Mouse (Mus musculus) small intestine, adult 2 months (tissue): ENCODE measurements at regions not wholly inside any gene's neighbourhood (a gene's known extent, or its start where the extent isn't known, plus 50 kb on each side); places are given as distances from the start of the nearest gene placed in this dataset.

Source experiments
- H3K27ac ChIP-seq: fragments of 200-500 bp; 2 replicates; pipeline ENCODE4 v1.5.1; 2012; ENCODE audit warnings: low read depth, low read length, control low read depth, inconsistent platforms; ENCODE audit not compliant: insufficient read depth
- H3K27me3 ChIP-seq: fragments of 200-500 bp; 2 replicates; pipeline ENCODE4 v1.6.1; 2012; ENCODE audit warnings: mild to moderate bottlenecking, moderate library complexity, low read length, inconsistent platforms; ENCODE audit not compliant: control insufficient read depth, insufficient read depth
- H3K36me3 ChIP-seq: fragments of 200-500 bp; 2 replicates; pipeline ENCODE4 v1.6.1; 2012; ENCODE audit warnings: mild to moderate bottlenecking, low read length, control low read depth, inconsistent platforms; ENCODE audit not compliant: control insufficient read depth, insufficient read depth
- H3K4me1 ChIP-seq: fragments of 200-500 bp; 2 replicates; pipeline ENCODE4 v1.6.1; 2012; ENCODE audit warnings: low read length, inconsistent platforms, mixed read lengths; ENCODE audit not compliant: control insufficient read depth, insufficient read depth, insufficient read length
- H3K4me3 ChIP-seq: fragments of 200-500 bp; 2 replicates; pipeline ENCODE4 v1.5.1; 2012; ENCODE audit warnings: low read depth, mild to moderate bottlenecking, control low read depth, inconsistent platforms, low read length, moderate library complexity
- CTCF ChIP-seq: fragments of 200-500 bp; IDR thresholded peaks from 2 replicates; pipeline ENCODE4 v1.5.1; 2012; ENCODE audit warnings: low read depth, mild to moderate bottlenecking, control low read depth, inconsistent platforms, low read length, moderate library complexity, mixed read lengths; ENCODE audit not compliant: insufficient replicate concordance, insufficient read length; ENCODE audit errors: extremely low read depth
- POLR2A ChIP-seq: fragments of 200-500 bp; IDR thresholded peaks from 2 replicates; pipeline ENCODE4 v1.6.1; 2012; ENCODE audit warnings: low read depth, mild to moderate bottlenecking, control low read depth, inconsistent platforms, low read length, moderate library complexity
- WGBS: fragments of 180-500 bp; shearing (Covaris S2); methylation state at CpG from one replicate; pipeline ENCODE4 v1.1.7; 2018; 5-methylcytosine and 5-hydroxymethylcytosine counted together

- 35% methylated on average over 3 of the region's 3 CpGs for WGBS
- no peaks in the 10 kb centered on the region for H3K4me1 ChIP-seq
- TF ChIP-seq POLR2A (no peak), CTCF (no peak)
- H3K27ac ChIP-seq = no peak overlapping the region
- H3K36me3 ChIP-seq = no peaks in the 10 kb centered on the region
- no peaks in the 10 kb centered on the region for H3K27me3 ChIP-seq
- no peak overlapping the region for H3K4me3 ChIP-seq
These were observed 322.2 kb downstream of the Tshz3 start for GRCm38 (mm10) chr7:37020078-37020477.

- Histone ChIP-seq H3K4me1 (no peaks in the 10 kb centered on the region), H3K4me3 (no peak overlapping the region), H3K36me3 (no peaks in the 10 kb centered on the region), H3K27ac (no peak overlapping the region), H3K27me3 (no peaks in the 10 kb centered on the region)
- TF ChIP-seq CTCF (no peak), POLR2A (no peak)
- WGBS = 84% methylated on average over 7 of the region's 7 CpGs
These were observed 326.6 kb downstream of the Tshz3 start for GRCm38 (mm10) chr7:37024501-37025025.

DNA sequence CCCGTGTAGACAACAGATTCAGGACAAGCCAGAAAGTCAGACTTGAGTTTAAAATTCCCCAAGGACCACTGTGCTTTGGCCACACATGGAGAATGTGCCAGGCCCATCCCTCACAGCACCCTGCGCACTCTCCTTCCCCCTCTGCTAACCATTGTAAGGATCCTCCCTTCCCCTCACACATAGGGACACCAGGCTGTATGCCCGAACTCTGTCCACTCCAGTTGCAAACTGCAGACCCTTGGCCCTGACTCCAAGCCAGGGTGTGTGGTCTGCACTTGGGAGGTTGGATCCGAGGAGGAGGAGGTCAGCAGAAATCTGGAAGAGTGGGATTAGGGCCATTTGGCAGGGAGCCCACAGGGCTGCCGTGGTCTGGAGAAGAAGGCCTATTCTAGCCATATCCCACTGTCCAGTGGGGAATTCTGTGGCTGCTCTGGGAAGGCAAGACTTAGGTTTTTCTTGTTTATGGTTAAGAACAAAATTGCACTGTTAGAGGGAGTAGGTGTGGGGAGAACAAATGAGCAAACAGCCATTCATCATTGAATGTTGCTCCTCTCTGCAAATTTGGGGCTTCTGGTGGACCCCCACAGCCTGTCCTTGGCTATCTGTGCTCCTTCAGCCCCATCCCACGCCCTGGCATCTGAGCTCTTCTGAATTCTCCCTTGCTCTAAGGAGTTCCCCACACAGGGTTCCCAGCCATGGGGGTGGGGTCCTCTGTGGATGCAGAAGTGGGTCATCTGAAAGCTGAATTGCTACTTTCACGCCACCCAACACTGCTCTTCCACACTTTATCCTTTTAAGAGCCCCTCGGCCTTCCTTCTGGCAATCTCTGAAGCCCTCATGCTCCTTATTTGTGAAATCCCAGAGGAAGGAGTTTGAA lies 366.9 kb downstream of the Tshz3 start:
- 59% methylated on average over 8 of the region's 8 CpGs for WGBS
- H3K4me3 ChIP-seq = no peak overlapping the region
- TF ChIP-seq POLR2A (no peak), CTCF (no peak)
- H3K36me3 ChIP-seq = no peaks in the 10 kb centered on the region
- no peak overlapping the region for H3K27ac ChIP-seq
- H3K4me1 ChIP-seq = no peaks in the 10 kb centered on the region
- no peaks in the 10 kb centered on the region for H3K27me3 ChIP-seq

DNA sequence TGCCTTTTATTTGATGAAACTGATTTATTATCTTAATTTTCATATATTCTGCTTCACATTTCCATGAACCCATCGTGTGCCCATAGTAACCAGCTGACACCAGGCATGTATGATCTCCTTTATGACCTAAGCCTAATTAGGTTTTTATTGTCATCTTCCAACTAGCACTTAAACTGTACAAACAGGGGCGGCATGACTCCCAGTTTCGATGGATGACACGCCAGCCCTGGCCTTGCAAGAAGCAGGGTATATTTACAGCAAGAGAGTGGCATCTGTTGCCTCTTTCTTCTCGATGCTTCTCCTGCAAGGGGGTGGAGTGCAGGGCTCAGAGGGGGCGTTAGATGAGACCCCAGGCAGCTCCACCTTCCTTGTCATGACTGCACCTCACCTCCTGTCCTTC lies 379.8 kb downstream of the Tshz3 start:
- WGBS = 48% methylated on average over 6 of the region's 6 CpGs
- H3K4me3 ChIP-seq = no peak overlapping the region
- no peaks in the 10 kb centered on the region for H3K36me3 ChIP-seq
- no peaks in the 10 kb centered on the region for H3K27me3 ChIP-seq
- TF ChIP-seq CTCF (no peak), POLR2A (no peak)
- no peak overlapping the region for H3K27ac ChIP-seq
- no peaks in the 10 kb centered on the region for H3K4me1 ChIP-seq

GRCm38 (mm10) chr7:37078140-37078539 lies 380.2 kb downstream of the Tshz3 start:
- WGBS = 72% methylated on average over 7 of the region's 7 CpGs
- Histone ChIP-seq H3K27me3 (no peaks in the 10 kb centered on the region), H3K4me3 (no peak overlapping the region), H3K36me3 (no peaks in the 10 kb centered on the region), H3K27ac (no peak overlapping the region), H3K4me1 (no peaks in the 10 kb centered on the region)
- TF ChIP-seq CTCF (no peak), POLR2A (no peak)

DNA sequence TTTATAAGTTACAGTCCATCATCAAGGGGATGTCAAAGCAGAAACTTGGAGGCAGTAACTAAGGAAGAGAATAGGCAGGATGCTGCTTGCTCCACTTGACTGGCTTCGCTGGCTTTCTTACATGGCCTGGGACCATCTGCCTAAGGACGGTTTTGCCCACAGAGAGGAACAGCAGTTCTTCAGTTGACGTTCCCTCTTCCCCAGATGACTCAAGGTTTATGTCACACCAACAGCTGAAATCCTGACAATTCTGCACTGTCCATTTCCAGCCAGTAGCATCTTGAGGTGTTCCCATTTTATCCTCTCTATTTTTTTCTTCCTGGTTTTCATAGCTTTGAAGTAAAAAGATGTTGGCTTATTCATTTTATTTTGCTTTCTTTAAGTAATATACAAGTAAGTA lies 391.8 kb downstream of the Tshz3 start:
- no peak overlapping the region for H3K27ac ChIP-seq
- no peaks in the 10 kb centered on the region for H3K27me3 ChIP-seq
- WGBS = 81% methylated on average over 3 of the region's 3 CpGs
- no peaks in the 10 kb centered on the region for H3K4me1 ChIP-seq
- H3K4me3 ChIP-seq = no peak overlapping the region
- TF ChIP-seq CTCF (no peak), POLR2A (no peak)
- no peaks in the 10 kb centered on the region for H3K36me3 ChIP-seq

DNA sequence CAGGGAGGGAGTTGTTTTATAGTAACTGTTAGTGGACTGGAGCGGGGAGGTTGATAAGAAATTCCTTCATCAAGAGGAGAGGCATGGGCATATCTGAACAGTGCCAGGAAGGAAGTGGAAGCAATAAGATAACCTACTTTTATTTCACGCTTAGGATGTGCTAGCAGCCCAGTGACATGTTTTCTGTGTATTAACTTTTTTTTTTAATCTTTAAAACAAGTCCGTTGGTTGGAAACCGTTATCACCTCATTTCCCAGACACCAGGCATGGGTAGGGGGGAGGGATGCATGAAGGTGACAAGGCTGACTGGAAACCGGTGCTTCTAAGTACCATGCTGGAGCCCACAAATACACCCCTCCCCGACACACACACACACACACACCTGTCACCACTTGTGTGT lies 394.7 kb downstream of the Tshz3 start:
- TF ChIP-seq POLR2A (no peak), CTCF (no peak)
- WGBS = 59% methylated on average over 6 of the region's 6 CpGs

More for the DNA sequence above, 394.7 kb downstream of the Tshz3 start:
- H3K36me3 ChIP-seq = no peaks in the 10 kb centered on the region
- no peaks in the 10 kb centered on the region for H3K27me3 ChIP-seq
- no peak overlapping the region for H3K27ac ChIP-seq
- H3K4me3 ChIP-seq = no peak overlapping the region
- no peaks in the 10 kb centered on the region for H3K4me1 ChIP-seq
